Mouse (Mus musculus) liver, embryonic 14.5 days (tissue): ENCODE data around the gene Tra2b.

ENCODE experiments used
- CTCF ChIP-seq: IDR thresholded peaks from 2 replicates; pipeline ENCODE4 v1.5.1; 2016; ENCODE audit warnings: antibody characterized with exemption, low read depth, control low read depth
- EP300 ChIP-seq: IDR thresholded peaks from 2 replicates; pipeline ENCODE4 v1.6.1; 2016; ENCODE audit warnings: antibody characterized with exemption, low read depth

GRCm38 (mm10) chr16:22203501-22203900 lies 62.3 kb downstream of the Tra2b start:
- no peak for TF ChIP-seq CTCF
- TF ChIP-seq EP300: no peak
